Mouse (Mus musculus) liver, embryonic 14.5 days (tissue): Measurements from ENCODE around the gene Ttc17.

Source experiments
- CTCF ChIP-seq: IDR thresholded peaks from 2 replicates; pipeline ENCODE4 v1.5.1; 2016; ENCODE audit warnings: antibody characterized with exemption, low read depth, control low read depth
- EP300 ChIP-seq: IDR thresholded peaks from 2 replicates; pipeline ENCODE4 v1.6.1; 2016; ENCODE audit warnings: antibody characterized with exemption, low read depth

DNA sequence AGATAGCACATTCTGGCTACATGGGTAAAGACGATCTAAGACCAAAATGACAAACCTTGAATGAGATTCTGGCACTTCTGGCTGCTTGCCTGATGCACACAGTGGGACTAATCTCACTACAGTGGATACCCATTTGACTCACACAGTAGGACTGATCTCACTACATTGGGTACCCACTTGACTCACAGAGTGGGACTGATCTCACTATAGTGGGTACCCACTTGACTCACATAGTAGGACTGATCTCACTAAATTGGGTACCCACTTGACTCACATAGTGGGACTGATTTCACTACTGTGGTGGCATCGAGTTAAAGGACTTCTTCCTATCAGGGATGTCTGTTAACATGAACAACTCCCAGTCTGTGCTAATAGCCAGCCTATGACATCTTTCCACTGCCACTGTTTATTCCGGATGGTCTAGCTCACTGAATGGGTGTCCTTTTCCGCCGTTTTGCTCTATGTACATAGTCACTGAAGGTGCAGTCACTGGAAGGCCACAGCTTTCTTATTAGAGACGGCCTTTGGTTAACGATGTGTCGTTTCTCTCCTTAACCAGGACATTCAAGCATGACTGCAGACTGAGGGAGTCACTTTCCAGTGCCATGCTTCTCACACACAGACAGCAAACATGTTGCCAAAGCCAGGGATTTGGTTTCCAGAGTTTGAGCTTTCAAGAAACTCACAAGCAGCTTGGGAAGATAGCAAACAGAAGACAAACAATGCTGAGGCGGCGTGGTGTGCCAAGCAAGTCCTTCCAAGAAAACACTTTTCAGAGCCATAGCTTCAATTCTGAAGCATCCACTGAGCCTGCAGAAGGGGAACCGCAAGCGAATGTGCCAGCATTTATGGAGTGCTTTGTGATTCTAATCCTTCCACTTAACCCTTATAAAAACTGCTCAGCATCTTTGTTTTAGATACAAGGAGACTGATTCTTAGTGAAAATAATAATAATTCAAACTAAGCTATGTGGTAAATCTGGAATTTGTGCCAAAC, 62.9 kb downstream of the Ttc17 start:
- TF ChIP-seq CTCF (no peak), EP300 (no peak)
